Mouse (Mus musculus) T-helper 2 cell (primary cell): ENCODE data around the gene Frmd3.
"Not testable (repeated sequence)": the region's sequence is repeated elsewhere in the genome, so short reads cannot be mapped to it uniquely, and the experiment has no call there.

Experiments used
- in situ Hi-C: fragments of 300-600 bp; cut with MboI, MseI; formaldehyde crosslinking; loops from one replicate; pipeline ENCODE4 v1.15.1; 2025; ENCODE audit warnings: high pct_unique_total_duplicates

Frmd3 gene

DNA sequence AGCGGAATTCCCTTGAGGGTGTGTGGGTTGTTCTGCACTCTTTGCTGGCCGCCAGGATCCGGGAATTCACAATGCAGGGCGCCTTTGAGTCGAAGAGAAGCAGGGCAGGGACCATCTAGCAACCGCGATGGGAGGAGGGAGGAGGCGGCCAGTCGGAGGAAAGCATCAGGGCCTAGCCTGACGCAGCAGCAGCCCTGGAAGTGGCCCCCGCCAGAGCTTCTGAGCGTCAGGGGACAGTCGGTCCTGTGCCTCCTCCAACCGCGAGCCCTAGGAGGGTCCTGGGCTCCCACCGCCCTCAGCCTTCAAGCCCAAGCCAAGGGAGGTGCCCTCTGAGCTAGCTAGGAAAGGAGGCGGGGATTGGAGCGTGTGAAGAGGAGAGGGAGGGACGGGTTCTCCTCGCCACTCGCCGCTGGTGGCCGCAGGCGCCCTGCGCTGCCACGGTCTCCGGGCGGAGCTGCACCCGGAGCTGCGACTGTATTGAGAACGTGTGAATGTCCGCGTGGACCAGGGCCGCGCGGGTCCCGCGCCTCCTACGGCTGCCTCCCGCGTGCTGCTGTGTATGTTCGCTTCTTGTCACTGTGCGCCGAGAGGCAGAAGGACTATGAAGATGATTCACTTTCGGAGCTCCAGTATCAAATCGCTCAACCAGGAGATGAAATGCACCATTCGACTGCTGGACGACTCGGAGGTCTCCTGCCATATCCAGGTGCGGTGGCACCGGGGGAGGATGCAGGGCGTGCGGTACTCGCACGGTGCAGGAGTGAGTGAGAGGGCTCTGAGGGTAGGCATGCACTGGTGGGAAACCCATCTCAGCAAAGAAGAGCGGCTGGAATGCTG lies at the start of gene Frmd3:
Gene Frmd3 (plus strand): TSS at position 232 of the 837 bp plus-strand sequence.
- in situ Hi-C loops = no loop called here

DNA sequence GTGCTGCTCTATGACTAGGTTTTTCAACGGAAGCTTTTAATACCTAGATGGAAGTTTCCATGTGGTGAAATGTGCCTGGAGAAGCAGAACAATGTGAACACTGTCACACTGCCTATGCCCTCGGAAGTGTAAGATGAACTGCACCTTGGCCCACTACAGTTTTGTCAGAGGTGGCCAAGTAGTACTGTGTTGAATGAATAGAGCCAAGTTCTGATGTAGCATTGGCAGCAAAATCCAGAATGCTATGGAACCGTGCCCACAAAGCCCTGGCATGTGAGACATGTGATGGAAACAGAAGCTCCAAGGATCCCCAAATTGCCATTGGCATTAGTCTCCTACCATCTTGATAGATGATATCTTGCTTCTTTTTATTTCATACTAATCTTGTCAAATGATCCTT lies 32.8 kb upstream of the Frmd3 start:
- in situ Hi-C loops = no loop called here

DNA sequence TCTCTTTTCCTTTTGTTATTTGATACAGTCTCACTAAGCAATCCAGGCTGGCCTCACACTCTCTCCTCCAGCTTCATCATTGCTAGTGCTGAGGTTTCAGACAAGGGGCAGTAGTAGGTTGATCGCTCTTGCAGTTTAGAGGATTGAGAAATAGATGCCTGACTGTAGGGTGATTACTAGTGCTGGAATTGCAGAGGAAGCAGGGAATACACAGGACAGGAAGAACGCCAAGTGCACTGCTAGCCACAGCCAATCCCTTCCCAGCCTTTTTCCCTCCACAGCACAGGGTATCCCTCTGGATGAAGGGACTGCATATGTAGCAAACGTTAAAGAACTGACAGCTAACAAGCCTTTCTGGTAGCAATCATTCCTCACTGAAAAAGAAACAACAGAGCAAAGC lies 965 bp upstream of the Frmd3 start:
- in situ Hi-C loops = no loop called here

DNA sequence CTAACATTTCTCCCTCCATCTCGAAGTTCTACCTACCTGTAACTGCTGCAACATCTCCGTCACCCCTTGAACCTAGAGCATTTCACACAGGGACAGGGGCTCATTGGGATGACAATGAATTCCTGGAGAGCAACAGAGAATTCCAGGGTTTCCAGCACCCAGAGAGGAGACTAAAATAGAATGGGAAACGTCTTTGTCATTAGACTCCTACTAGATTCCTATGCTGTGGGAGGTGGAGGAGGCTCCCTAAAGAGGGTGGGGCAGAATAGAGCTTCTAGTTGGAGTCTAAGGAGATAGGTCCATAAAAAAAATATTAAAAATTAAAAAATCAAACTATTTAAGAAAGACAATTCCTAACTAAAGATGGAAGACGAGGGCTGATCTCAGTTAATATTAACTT lies 542 bp upstream of the Frmd3 start:
- in situ Hi-C loops = no loop called here

DNA sequence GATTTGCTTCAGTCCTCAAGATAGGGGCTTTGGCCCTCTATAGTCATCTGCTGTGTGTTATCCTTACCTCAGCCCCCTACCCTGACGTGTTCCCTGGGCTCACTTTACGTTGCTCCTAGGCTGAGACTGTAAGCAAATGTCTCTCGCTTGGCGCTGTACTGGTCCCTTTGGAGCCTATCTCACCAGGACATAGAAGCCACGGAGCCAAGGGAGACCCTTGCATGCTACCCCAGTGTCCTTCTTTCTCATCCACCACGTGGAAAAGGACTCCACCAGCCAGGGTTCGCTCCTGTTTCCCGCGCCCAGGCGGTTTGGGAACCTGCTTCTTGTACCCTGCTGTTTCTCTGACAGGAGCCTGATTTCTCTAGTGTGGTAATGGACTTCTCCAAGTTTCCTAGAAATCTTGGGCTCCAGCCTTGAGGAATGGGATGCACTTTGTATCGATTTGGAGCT lies 832 bp downstream of the Frmd3 start:
- in situ Hi-C loops = no loop called here

DNA sequence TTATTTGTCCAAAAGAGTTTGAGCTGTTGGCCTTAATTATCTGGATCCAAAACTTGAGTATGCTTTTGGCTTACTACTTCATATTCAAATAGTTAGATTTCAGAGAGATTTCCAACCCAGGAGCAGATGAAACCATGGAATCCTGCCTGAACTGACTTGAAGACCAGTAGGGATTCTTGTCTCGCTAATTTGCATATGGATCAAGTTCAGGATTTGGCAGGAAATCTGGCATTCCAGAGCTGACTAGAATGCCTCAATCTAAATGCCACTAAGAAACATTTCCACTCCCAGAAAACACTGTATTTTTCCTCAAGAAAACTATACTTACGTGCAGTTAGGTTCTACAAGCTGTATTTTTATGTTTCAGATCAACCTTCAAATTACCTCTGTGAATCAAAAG lies 6.8 kb downstream of the Frmd3 start:
- in situ Hi-C loops = no loop called here

DNA sequence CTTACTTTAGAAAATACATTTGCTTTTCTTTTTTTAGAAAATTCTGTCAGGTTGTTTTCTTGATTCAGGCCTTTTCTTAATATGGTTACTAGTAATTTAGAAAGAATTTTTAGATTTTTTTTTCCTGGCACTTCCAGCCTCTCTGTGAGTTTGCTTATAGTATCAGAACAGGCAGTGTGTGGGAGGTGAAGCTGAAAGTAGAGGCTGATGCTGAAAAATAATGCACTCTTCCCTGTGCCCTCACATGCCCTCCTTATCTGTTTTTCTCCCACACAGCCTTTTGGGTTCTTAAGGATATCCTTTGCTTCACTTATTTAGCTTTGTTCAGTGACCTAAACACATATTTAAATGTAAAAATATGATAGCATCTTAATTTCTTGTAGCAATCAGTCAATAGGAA lies 30.0 kb downstream of the Frmd3 start:
- in situ Hi-C loops = no loop called here

DNA sequence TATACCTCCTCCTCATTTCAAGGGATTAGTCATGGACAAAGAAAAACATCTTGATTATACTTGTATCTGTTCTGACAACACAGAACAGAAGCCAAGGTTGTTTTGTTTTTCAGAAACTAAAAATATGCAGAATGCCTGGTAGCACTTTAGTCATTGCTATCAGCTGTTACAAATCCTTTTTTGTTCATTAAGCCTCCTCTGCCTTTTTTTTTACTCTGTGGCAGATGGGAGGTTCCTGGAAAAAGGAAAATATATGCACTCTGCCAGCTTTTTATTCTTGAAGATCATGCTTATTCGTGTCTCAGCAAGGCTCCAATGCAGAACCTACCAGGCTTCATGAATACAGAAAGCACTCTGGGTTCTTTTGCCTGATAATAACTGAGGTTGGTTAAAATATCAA lies 38.5 kb downstream of the Frmd3 start:
- in situ Hi-C loops = no loop called here

DNA sequence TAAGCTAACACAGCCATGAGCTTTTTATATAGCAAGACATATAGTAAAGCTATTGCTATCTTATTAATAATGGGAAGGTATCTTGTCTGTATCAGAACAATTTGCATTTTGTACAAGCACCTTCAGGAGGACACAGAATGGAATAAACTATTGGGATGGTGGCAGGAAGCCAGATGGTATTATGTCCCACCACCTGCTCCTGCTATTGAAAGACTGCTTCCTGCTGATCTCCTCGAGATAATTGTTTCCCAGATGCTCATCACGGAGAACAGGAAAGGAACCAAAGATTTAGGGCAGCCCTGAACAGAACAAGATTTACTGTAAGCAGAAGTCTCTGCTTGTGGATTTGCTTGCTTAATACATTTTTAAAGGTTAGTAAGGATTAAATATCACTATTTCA lies 63.5 kb downstream of the Frmd3 start:
- in situ Hi-C loops = no loop called here

DNA sequence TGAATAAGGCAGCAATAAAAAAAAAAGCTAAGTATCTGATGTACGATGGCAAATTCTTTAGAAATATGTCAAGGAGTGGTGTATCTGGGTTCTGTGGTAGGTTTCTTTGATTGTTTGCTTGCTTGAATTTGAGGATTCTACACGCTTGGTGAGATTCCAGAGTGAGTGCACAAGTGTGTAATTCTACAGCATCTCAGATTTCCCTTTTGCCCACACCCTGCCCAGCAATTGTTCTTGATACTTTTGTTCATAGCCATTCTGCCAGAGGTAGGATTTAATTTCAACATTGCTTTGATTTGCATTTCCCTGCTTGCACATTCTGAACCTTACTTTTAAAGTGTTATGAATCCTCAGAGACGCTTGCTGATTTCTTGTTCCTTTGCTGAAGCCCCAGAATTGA lies 97.6 kb downstream of the Frmd3 start:
- in situ Hi-C loops = no loop called here

DNA sequence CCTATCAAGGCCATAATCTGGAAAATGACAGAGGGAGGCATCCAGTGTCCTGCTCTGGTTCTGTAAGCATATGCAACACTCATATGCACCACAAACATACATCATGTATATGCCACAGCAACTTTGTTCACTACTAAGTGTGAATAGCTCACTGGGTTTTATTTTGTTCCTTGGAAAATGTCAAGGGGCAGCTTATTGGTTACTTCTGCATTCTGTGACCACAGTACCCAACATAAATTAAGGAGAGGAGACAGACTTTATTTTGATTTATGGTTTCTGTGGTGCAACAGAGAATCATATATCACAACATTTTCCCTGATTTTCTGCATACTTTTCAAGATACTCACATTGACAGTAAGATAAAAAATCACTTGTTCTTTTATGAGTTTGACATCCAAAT lies 178.3 kb downstream of the Frmd3 start:
- in situ Hi-C loops = no loop called here

DNA sequence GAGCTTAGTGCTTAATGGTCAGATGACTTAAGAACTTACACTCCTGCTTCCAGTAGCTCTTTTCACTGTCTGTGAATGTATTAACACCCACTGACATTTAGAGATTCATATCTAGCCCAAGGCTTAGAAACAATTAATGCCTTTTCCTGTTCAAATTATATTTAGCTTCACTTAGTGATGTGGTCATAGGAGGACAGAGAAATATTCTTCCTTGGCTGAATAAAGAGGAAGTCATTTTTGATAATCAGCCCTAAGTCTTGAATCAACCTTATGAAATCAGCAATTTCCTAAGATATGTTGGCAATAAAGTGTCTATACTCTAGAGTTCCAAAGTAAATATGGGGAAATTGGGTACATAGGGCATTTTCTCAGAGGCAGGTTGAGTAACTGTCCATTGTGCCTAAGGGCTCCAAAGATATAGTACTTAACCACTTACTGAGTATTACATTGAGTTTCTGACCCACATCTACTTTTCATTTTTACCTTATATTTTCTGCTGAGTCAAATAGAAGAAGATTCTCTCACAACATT lies 188.1 kb downstream of the Frmd3 start:
- in situ Hi-C loops = loop anchor here (10.0 kb wide), 1 partner anchor 1647 kb away; no protein-coding TSS in a partner anchor

DNA sequence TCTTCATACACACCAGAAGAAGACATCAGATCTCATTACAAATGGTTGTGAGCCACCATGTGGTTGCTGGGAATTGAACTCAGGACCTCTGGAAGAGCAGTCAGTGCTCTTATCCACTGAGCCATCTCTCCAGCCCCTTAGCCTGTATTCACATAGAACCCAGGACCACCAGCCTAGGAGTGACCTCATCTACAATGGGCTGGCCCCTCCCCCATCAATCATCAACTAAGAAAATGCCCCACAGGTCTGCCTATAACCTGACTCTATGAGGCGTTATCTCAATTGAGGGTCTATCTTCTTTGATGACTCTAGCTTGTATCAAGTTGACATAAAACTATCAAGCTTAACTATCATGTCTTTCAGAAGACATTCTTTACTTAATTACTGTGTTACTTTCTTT lies 208.5 kb downstream of the Frmd3 start:
- in situ Hi-C loops = not testable (repeated sequence)

DNA sequence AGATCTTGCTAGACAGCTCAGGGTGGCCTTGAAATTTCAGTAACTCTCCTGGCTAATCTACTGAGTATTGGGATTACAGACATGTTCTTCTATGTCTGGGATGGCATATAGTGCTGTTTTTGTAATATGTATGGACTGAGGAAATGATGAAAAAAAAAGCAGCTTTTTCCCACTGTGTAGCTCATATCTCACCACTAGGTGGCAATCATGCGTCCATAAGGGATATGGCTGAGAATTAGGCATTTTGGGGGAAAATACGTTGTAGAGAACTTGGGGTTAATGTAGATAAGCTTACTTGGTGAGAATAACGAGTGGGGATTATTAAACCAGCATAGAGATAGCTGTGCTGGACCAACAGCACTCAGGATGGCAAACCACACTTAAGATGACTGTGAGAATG lies 209.1 kb downstream of the Frmd3 start:
- in situ Hi-C loops = no loop called here

DNA sequence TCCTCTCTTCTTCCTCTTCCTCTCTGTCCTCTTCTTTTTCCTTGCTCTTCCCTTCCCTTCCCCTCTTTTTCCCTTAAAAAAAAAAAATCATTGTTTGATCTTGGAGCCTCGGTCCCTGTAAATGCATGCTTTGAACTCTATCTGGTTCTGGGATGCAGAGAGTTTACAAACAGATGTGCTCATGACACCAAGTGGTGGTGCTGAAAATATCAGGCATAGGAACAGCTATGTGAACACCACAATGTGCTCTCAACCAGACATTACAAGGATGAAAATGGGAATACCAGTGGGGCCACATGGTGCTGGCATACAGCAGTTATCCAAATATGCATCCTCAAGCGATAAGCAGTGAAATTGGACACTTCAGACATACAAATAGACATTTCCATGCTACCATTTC lies 211.0 kb downstream of the Frmd3 start:
- in situ Hi-C loops = no loop called here

DNA sequence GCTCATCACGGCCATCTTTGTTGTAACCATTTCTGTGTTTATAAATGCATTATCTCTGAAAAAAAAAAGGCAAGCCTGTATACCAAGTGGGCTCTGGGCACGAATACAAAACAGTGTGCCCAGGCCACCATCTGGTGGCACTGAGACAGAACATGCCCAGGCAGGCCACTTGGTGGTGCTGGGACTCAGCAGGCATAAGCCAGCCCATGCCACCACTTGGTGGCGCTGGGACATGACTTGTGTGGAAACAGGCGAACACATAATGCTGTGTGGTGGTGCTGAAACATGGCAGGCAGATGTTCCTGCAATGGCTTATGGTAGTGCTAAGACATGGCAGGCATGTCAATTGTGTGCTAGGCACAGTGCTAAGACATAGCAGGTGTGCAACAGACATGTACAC lies 217.8 kb downstream of the Frmd3 start:
- in situ Hi-C loops = no loop called here

DNA sequence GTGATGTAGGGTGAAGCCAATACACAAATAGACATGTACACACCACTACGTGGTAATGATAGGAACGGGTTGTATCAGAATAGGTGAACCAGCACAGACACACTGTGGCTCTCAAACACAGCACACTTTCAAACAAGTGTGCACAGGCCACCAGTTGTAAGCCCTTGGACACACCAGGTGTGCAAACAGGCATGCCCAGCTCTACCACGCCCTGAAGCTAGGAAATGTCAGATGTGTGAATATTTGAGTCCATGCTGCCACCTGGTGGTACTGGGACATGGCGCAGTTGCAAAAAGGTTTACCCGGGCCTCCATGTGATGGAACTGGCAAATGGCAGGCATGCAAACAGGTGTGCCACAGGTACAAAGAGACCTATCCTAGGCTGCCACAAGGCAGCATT lies 218.2 kb downstream of the Frmd3 start:
- in situ Hi-C loops = no loop called here

DNA sequence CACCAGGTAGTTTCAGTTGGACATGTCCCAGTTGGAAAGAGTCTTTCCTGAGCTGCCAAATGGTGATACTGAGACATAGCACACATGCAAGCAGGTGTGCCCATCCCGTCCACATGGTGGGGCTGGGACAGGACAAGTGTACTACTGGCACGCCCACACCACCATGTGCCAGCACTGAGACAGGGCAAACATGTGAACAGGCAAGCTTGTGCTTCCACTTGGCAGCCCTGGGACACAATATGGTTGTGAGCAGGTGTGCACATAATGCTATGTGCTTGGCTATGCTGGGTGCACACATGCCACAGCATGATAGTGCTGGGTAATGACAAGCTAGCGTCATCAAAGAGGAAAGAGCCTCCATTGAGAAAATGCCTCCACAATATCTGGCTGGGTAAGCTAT lies 220.3 kb downstream of the Frmd3 start:
- in situ Hi-C loops = no loop called here

DNA sequence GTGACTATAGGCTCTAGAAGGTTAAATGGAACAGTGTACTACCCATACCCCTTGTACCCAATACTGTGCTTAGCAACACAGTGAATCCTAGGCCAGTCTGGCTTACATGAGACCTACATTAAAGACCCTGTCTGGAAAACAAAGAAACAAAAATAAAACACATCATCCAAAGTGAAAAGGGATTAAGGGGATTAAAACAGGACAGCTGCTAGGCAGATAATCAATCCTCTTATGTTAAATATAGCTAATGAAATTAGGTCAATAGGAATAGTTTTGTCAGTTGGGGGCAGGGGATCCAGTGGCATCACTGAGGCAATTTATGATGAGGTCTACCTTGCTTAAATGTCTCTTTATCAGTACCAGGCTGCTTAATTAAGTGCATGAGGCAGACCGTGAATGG lies 228.9 kb downstream of the Frmd3 start, which contains the start of gene Kdm4c:
Gene Kdm4c (plus strand): TSS at position 322 of the 400 bp plus-strand sequence.
- in situ Hi-C loops = no loop called here
